12 mouse cellular contexts compared by ENCODE assay signal in genomic region chr14:50719875-50720274, GRCm38 (mm10). TPM values are rescaled to one million over a fixed set of nuclear protein-coding genes. Genes with fewer than 3 reads are reported as not detected.
DNase-seq lines count a peak whose midpoint lies in the region.
"Had no signal": no experiment of that assay in that cellular context is flagged by ENCODE, and none has a peak within 500 bp of the region (broad histone marks: within the 10 kb centered on the region; RNA-seq: fewer than 3 reads in every experiment).

No protein-coding gene starts in this region.

- DNase-seq in 3T3-L1 (ENCODE audit: low read depth, low spot score) (peak; percentile 3), ZHBTc4 (ENCODE audit: low read depth, low spot score) (peak; percentile 2)
- peak; percentile 5 for DNase-seq in embryo, embryonic 10 days (ENCODE audit: low spot score)
- peak; percentile 2 for DNase-seq in gastrocnemius, postnatal 10 days
- DNase-seq in kidney, postnatal 10 days: peak; percentile 45
- peak; percentile 6 for DNase-seq in mesoderm, embryonic 11.5 days (ENCODE audit: low read depth, low spot score)

RNA-seq across cellular contexts. Expression of gene Olfr748, which starts 12.7 kb away (rescaled TPM):
- not detected for total RNA-seq in gastrocnemius, postnatal 10 days (2021)
- total RNA-seq: adrenal gland, adult 8-10 months; ES-E14; gastrocnemius, adult 8-10 months; gastrocnemius, postnatal 4 days; heart, adult 18-20 months; heart, postnatal 14 days had no signal

RNA-seq across cellular contexts. Expression of gene Olfr749, which starts 25.0 kb away (rescaled TPM):
- not detected for total RNA-seq in gastrocnemius, postnatal 10 days (2021)
- total RNA-seq: adrenal gland, adult 8-10 months; ES-E14; gastrocnemius, adult 8-10 months; gastrocnemius, postnatal 4 days; heart, adult 18-20 months; heart, postnatal 14 days had no signal

RNA-seq across cellular contexts. Expression of gene Olfr747, which starts 26.9 kb away (rescaled TPM):
- total RNA-seq in gastrocnemius, postnatal 10 days (2021): not detected
- total RNA-seq: adrenal gland, adult 8-10 months; ES-E14; gastrocnemius, adult 8-10 months; gastrocnemius, postnatal 4 days; heart, adult 18-20 months; heart, postnatal 14 days had no signal

Comparison
In these comparisons a context has a peak if more than half of its experiments do, and no peak if none do; other contexts are left out.
1. Peak in every context shown above with its lines: DNase-seq.